Mouse (Mus musculus) embryonic fibroblast, embryonic 13.5 days (primary cell): ENCODE data around the gene Cnpy1.

ENCODE experiments used
- CTCF ChIP-seq: IDR thresholded peaks from 2 replicates; pipeline ENCODE4 v1.5.1; 2011; ENCODE audit warnings: mild to moderate bottlenecking, control low read depth, low read length, moderate library complexity, borderline replicate concordance; ENCODE audit not compliant: insufficient read depth
- POLR2A ChIP-seq: IDR thresholded peaks from 2 replicates; pipeline ENCODE4 v1.6.1; 2011; ENCODE audit warnings: low read depth, mild to moderate bottlenecking, control low read depth, low read length, moderate library complexity

DNA sequence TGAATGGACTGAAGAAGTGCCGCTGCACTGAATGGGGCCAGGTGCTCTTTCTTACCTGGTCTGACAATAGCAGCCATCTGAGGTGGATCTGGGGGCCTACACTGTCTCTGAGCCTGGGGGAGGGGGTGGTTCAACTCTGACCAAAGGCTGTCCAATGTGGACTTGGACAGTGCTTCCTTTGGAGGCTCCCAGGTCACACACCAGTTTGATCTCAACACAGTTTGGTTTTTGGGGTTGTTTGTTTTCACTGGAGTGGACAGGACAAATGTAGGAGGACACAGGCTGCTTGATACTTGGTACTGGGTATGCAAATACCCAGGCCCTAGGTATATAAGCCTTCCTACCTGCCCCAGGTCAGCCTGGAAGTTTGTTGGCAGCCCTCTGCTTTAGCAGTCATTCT, 71.9 kb downstream of the Cnpy1 start:
- TF ChIP-seq POLR2A: no peak
- TF ChIP-seq CTCF: no peak
